Mouse (Mus musculus) embryonic stem cell, embryonic (primary cell): ENCODE data around the gene Ina.

Experiments used
- CTCF ChIA-PET, 4 experiments: fragments of 300-600 bp in 2 of 4; fragments of 350-600 bp in 2 of 4; sonication (Branson Sonifier 250); formaldehyde crosslinking; loops; one replicate each; lab custom pipeline; 2022; ENCODE audit warnings: inconsistent platforms in 2 of 4; lab: Charles Lee
- POLR2A ChIA-PET, 4 experiments: fragments of 300-600 bp in 2 of 4; fragments of 350-600 bp in 2 of 4; sonication (Branson Sonifier 250); formaldehyde crosslinking; loops; one replicate each; lab custom pipeline; 2022; ENCODE audit warnings: antibody characterized with exemption in 4 of 4, inconsistent platforms in 1 of 4; lab: Charles Lee

Gene Ina

DNA sequence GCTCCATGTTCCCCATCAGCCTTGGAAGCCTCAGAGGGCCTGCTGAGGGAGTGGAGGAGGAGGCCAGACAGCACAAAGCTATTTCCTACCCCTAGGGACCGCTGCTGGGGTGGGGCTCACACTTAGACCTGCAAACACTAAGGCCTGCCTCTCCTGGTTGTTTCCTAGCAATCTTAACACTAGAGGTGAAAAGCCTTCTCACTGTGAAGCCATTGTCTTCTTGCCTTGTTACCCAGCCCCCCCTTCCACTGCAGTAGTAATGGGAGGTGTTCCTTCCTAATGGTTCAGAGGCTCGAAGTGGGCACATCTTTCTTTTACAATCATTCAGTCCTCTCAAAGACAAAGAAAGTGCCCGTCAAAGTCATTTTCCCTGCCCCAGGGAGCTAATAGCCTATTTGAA is 3.3 kb downstream of the Ina start:
- ChIA-PET CTCF (interaction anchor here in 3 of 4 experiments (0.6 to 1.3 kb wide), 5 partner anchors 27 to 542 kb away, joined by 3 to 8 read pairs (median 4); no protein-coding TSS in a partner anchor), POLR2A (interaction anchor here (0.6 to 6.5 kb wide), 32 partner anchors 10 to 972 kb away, joined by 3 to 66 read pairs (median 4); partner anchors contain the start of genes Neurl1a (in 2 of the 4), Pcgf6 (in 2 of the 4), Taf5 (in 2 of the 4) and Pdcd11 (in 1 of the 4))

- ChIA-PET CTCF (interaction anchor here (0.5 to 1.3 kb wide), 6 partner anchors 27 to 1458 kb away, joined by 3 to 8 read pairs (median 4); partner anchors contain the start of genes Gm17018 (in 1 of the 4) and Poll (in 1 of the 4)), POLR2A (interaction anchor here in 2 of 4 experiments (0.6 to 6.5 kb wide), 30 partner anchors 9 to 790 kb away, joined by 3 to 66 read pairs (median 4); partner anchors contain the start of genes Neurl1a (in 2 of the 2), Pcgf6 (in 2 of the 2) and Taf5 (in 2 of the 2))
Observed at GRCm38 (mm10) chr19:47018330-47018729, 3.8 kb downstream of the Ina start.

DNA sequence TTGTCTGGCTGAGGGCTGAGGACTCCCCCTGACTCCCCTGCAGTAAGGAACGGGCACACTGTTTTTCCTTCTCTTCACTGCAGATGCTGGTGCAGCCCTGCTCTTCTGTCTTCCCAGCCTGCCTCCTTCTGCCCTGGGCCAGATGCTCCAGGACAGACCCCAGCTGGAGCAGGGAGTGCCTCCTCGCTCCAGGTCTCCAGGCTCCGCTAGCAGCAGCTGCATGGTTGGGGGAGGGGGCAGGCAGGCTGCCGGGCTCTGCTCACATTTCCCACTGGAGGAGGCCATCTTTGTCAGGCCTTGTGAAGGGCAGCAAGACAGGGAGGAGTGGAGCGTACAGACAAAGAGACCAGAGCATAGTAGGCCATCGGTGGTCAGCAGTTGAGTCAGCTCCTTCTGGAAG is 4.8 kb downstream of the Ina start:
- ChIA-PET CTCF (interaction anchor here in 2 of 4 experiments (0.6 to 0.7 kb wide), 4 partner anchors 9 to 354 kb away, joined by 3 to 5 read pairs (median 4); no protein-coding TSS in a partner anchor), POLR2A (interaction anchor here (0.5 to 6.5 kb wide), 22 partner anchors 8 to 580 kb away, joined by 3 to 66 read pairs (median 4); partner anchors contain the start of genes Taf5 (in 3 of the 4) and Pcgf6 (in 1 of the 4))

- CTCF ChIA-PET: interaction anchor here in 2 of 4 experiments (0.5 to 0.6 kb wide), 2 partner anchors 31 to 246 kb away, joined by 3 read pairs; no protein-coding TSS in a partner anchor
- POLR2A ChIA-PET: interaction anchor here in 2 of 4 experiments (1.0 to 4.2 kb wide), 7 partner anchors 8 to 81 kb away, joined by 3 to 12 read pairs (median 4); partner anchors contain the start of genes Ina (in 2 of the 2), Nt5c2 (in 2 of the 2), Pcgf6 (in 1 of the 2) and Pdcd11 (in 1 of the 2)
Observed at GRCm38 (mm10) chr19:47022709-47023108, 8.2 kb downstream of the Ina start.

GRCm38 (mm10) chr19:47023546-47023945 is 9.0 kb downstream of the Ina start:
- CTCF ChIA-PET: interaction anchor here (0.5 to 1.8 kb wide), 6 partner anchors 8 to 150 kb away, joined by 3 to 10 read pairs (median 3); partner anchors contain the start of genes Ina (in 2 of the 4) and Nt5c2 (in 1 of the 4)
- POLR2A ChIA-PET: interaction anchor here in 3 of 4 experiments (0.6 to 4.2 kb wide), 18 partner anchors 9 to 148 kb away, joined by 3 to 12 read pairs (median 4); partner anchors contain the start of genes Ina (in 3 of the 3), Nt5c2 (in 3 of the 3), Taf5 (in 2 of the 3) and Pcgf6 (in 1 of the 3)

- CTCF ChIA-PET: interaction anchor here in 2 of 4 experiments (1.1 to 1.9 kb wide), 4 partner anchors 9 to 368 kb away, joined by 3 to 5 read pairs (median 5); partner anchors contain the start of genes Nt5c2 (in 2 of the 2) and Ina (in 1 of the 2)
- POLR2A ChIA-PET: interaction anchor here in 3 of 4 experiments (0.5 to 5.9 kb wide), 11 partner anchors 8 to 702 kb away, joined by 3 to 66 read pairs (median 4); partner anchors contain the start of genes Ina (in 2 of the 3), Nt5c2 (in 2 of the 3), Pcgf6 (in 2 of the 3) and Taf5 (in 1 of the 3)
Observed at GRCm38 (mm10) chr19:47024954-47025353, 10.5 kb downstream of the Ina start.

GRCm38 (mm10) chr19:47026513-47026912 is 12.0 kb downstream of the Ina start:
- ChIA-PET CTCF (interaction anchor here in 2 of 4 experiments (0.5 to 1.9 kb wide), 6 partner anchors 10 to 1993 kb away, joined by 3 to 6 read pairs (median 5); partner anchors contain the start of genes Ina (in 1 of the 2) and Nt5c2 (in 1 of the 2)), POLR2A (interaction anchor here (0.6 to 5.9 kb wide), 8 partner anchors 10 to 648 kb away, joined by 3 to 66 read pairs (median 4); partner anchors contain the start of genes Ina (in 2 of the 4) and Nt5c2 (in 2 of the 4))

DNA sequence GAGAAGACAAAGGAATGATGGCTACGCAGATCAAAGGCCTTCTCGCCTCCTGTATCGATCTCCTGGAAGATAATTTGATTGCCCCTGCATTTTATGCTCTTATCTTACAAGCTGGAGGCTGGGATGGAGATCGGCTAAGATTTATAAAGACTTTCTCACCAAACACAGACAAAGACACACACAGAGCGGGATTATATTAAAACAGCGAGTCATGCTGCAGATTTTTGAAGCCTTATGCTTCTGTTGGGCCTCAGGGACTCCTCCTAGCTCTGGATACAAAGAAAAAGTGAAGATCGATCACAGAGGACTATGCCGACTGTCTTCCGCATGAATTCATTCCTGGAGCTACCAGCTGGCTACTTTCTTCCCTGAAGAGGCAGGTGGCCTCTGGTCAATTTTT is 15.3 kb downstream of the Ina start:
- ChIA-PET CTCF (interaction anchor here in 1 of 4 experiments (0.7 kb wide), 1 partner anchor 13 kb away, joined by 3 read pairs; no protein-coding TSS in a partner anchor), POLR2A (interaction anchor here in 3 of 4 experiments (0.6 to 5.9 kb wide), 13 partner anchors 9 to 42 kb away, joined by 3 to 66 read pairs (median 4); partner anchors contain the start of genes Ina (in 2 of the 3), Nt5c2 (in 2 of the 3), Pcgf6 (in 2 of the 3) and Taf5 (in 2 of the 3))

GRCm38 (mm10) chr19:47031770-47032169 is 17.3 kb downstream of the Ina start:
- ChIA-PET POLR2A (interaction anchor here in 2 of 4 experiments (0.6 to 1.0 kb wide), 2 partner anchors 19 to 61 kb away, joined by 3 to 4 read pairs; partner anchors contain the start of gene Pcgf6 (in 1 of the 2)), CTCF (interaction anchor here in 1 of 4 experiments (0.6 kb wide), 1 partner anchor 526 kb away, joined by 10 read pairs; no protein-coding TSS in a partner anchor)

- ChIA-PET CTCF (no interaction called here), POLR2A (interaction anchor here in 1 of 4 experiments (1.5 to 1.7 kb wide), 2 partner anchors 10 to 16 kb away, joined by 6 to 8 read pairs; partner anchors contain the start of gene Pcgf6)
Observed at GRCm38 (mm10) chr19:47034916-47035315, 20.4 kb downstream of the Ina start.

DNA sequence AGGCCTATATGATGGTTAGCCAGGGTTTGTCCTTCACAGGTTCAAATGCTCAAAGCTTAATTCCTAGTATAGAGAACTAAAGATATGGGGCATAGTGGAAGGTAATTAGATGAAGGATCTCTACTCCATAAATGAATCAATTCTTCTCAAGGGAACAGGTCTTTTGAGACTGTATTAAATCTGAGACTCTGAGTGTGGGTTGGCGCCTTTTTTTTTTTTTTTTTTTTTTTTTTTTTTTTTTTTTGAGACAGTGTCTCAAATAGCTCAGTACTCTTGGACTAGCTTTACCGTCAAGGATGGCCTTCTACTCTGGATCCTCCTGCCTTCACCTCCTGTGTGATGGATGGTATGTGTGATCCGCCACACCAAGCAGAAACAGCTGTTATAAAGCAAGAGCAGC is 22.1 kb downstream of the Ina start:
- CTCF ChIA-PET: interaction anchor here (0.6 to 1.3 kb wide), 5 partner anchors 10 to 305 kb away, joined by 4 to 8 read pairs (median 8); partner anchors contain the start of gene Nt5c2 (in 1 of the 4)
- POLR2A ChIA-PET: interaction anchor here in 3 of 4 experiments (0.6 to 1.7 kb wide), 10 partner anchors 8 to 442 kb away, joined by 3 to 8 read pairs (median 3); partner anchors contain the start of gene Taf5 (in 1 of the 3)

DNA sequence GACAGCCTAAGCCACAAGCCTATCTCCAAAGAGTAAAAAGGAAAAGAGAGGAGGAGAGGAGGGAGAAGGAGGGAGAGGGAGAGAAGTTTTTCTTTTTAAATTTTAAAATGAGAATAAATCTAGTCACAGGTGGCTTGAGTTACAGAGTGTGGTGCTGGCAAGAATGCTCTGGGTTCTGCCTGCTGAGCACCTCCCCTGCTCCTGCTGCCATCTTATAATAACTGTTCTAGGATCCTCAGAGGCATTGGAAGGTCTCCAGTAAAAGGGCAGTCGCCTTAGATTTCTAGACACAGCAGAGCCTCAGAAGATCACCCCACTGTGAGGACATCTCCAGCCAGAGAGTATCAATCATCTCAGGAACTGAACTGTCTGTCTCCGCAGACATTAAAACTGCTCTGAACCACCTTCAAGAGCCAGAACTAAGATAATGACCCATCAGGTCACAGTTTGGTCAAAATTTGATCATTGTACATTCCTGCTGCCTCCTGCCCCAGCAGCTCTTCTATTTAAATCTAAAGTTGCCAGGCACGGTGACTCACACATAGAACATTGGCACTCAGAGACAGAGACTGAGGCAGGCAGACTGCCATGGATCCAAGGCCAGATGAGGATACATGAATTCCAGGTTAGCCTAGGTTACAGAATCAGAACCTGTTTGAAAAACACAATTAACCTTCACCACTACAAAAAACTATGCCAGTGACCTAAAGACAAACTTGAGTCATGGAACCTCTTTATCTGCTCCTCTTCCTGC is 26.4 kb downstream of the Ina start:
- ChIA-PET POLR2A (interaction anchor here in 3 of 4 experiments (0.9 to 2.0 kb wide), 12 partner anchors 10 to 38 kb away, joined by 3 to 7 read pairs (median 4); partner anchors contain the start of genes Taf5 (in 3 of the 3), Ina (in 2 of the 3), Nt5c2 (in 2 of the 3) and Pcgf6 (in 1 of the 3)), CTCF (no interaction called here)

DNA sequence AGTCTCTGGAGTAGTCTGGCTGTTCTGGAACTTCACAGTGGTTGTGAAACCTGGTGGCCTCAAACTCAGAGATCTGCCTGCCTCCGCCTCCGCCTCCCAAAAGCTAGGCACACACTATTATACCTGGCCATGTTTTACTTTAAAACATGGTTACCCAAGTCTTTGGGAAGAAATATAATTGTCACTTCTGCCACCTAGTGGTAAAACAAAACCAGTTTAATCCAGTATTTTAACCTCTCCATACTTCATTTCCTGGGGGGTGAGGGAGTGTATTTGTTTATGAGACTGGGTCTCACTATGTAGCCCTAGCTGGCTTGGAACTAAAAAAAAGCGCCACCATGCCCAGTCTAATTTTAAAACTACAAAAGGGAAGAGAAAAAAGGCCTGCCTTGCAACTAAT is 29.1 kb downstream of the Ina start:
- POLR2A ChIA-PET: interaction anchor here in 2 of 4 experiments (1.1 to 5.5 kb wide), 5 partner anchors 24 to 255 kb away, joined by 3 to 29 read pairs (median 4); partner anchors contain the start of genes Taf5 (in 2 of the 2), Pdcd11 (in 1 of the 2) and Usmg5 (in 1 of the 2)
- CTCF ChIA-PET: interaction anchor here in 2 of 4 experiments (0.8 to 1.4 kb wide), 4 partner anchors 24 to 168 kb away, joined by 3 read pairs; partner anchors contain the start of genes Ina (in 1 of the 2), Nt5c2 (in 1 of the 2) and Taf5 (in 1 of the 2)

- POLR2A ChIA-PET: interaction anchor here (0.5 to 5.5 kb wide), 10 partner anchors 10 to 66 kb away, joined by 3 to 29 read pairs (median 3); partner anchors contain the start of gene Taf5 (in 3 of the 4)
- CTCF ChIA-PET: interaction anchor here (0.5 to 1.6 kb wide), 8 partner anchors 9 to 1595 kb away, joined by 3 to 7 read pairs (median 3); partner anchors contain the start of gene Taf5 (in 1 of the 4)
Observed at GRCm38 (mm10) chr19:47046343-47046742, 31.8 kb downstream of the Ina start.

GRCm38 (mm10) chr19:47047236-47047833 is 32.8 kb downstream of the Ina start:
- ChIA-PET CTCF (interaction anchor here in 2 of 4 experiments (0.5 to 1.3 kb wide), 6 partner anchors 11 to 287 kb away, joined by 3 to 8 read pairs (median 4); partner anchors contain the start of genes Ina (in 1 of the 2) and Nt5c2 (in 1 of the 2)), POLR2A (interaction anchor here in 3 of 4 experiments (0.7 to 5.5 kb wide), 13 partner anchors 9 to 43 kb away, joined by 3 to 29 read pairs (median 5); partner anchors contain the start of genes Taf5 (in 3 of the 3), Pdcd11 (in 2 of the 3) and Usmg5 (in 2 of the 3))

- CTCF ChIA-PET: no interaction called here
- POLR2A ChIA-PET: interaction anchor here in 2 of 4 experiments (0.6 to 2.0 kb wide), 12 partner anchors 11 to 290 kb away, joined by 3 to 11 read pairs (median 4); partner anchors contain the start of genes Pdcd11 (in 2 of the 2), Taf5 (in 2 of the 2) and Usmg5 (in 2 of the 2)
Observed at GRCm38 (mm10) chr19:47049061-47049460, 34.6 kb downstream of the Ina start.
